Mouse (Mus musculus) limb, embryonic 11.5 days (tissue): ENCODE results near the gene Hsd17b2. TPM values are rescaled to one million over a fixed set of nuclear protein-coding genes. Genes with fewer than 3 reads are reported as not detected.

ENCODE experiments used
- ATAC-seq: fragments of 200-750 bp; cut with Nextera tagmentation; 2 replicates; pipeline ENCODE4 v1.8.0; 2017; ENCODE audit warnings: low read depth; ENCODE audit not compliant: insufficient number of reproducible peaks, low FRiP score, low TSS enrichment
- DNase-seq: peaks from one replicate; pipeline ENCODE4 v3.0.0-alpha.2; 2015; ENCODE audit warnings: low spot score
- H3K27ac ChIP-seq: fragments of 300-500 bp; sonication (generic); replicated peaks from 2 replicates; pipeline ENCODE4 v1.5.1; 2014; ENCODE audit warnings: low read depth, mild to moderate bottlenecking, low read length
- H3K27me3 ChIP-seq: fragments of 300-500 bp; sonication (generic); 2 replicates; pipeline ENCODE4 v1.6.1; 2014; ENCODE audit warnings: mild to moderate bottlenecking, low read length, mixed read lengths; ENCODE audit not compliant: control insufficient read depth, insufficient read depth
- H3K36me3 ChIP-seq: fragments of 300-500 bp; sonication (generic); 2 replicates; pipeline ENCODE4 v1.6.1; 2014; ENCODE audit warnings: mild to moderate bottlenecking, low read length, moderate library complexity, mixed read lengths; ENCODE audit not compliant: control insufficient read depth, insufficient read depth
- H3K4me1 ChIP-seq: fragments of 300-500 bp; sonication (generic); 2 replicates; pipeline ENCODE4 v1.6.1; 2014; ENCODE audit warnings: low read length, mixed read lengths; ENCODE audit not compliant: control insufficient read depth, insufficient read depth
- H3K4me2 ChIP-seq: fragments of 300-500 bp; sonication (generic); 2 replicates; pipeline ENCODE4 v1.6.1; 2014; ENCODE audit warnings: low read depth, mild to moderate bottlenecking, moderate library complexity; ENCODE audit not compliant: severe bottlenecking
- H3K4me3 ChIP-seq: fragments of 300-500 bp; sonication (generic); 2 replicates; pipeline ENCODE4 v1.5.1; 2014; ENCODE audit warnings: low read depth, low read length
- H3K9ac ChIP-seq: fragments of 300-500 bp; sonication (generic); 2 replicates; pipeline ENCODE4 v1.6.1; 2014; ENCODE audit warnings: mild to moderate bottlenecking, low read length
- H3K9me3 ChIP-seq: fragments of 300-500 bp; sonication (generic); 2 replicates; pipeline ENCODE4 v1.6.1; 2016; ENCODE audit warnings: low read length; ENCODE audit not compliant: control insufficient read depth
- WGBS: fragments of 180-500 bp; shearing (Covaris S2); extraction: QIAGEN DNeasy Blood & Tissue Kit; methylation state at CpG from one replicate; pipeline ENCODE4 v1.1.7; 2014; 5-methylcytosine and 5-hydroxymethylcytosine counted together
- polyA plus RNA-seq: library from polyadenylated mRNA; unstranded; fragments of >200 nt; fragmentation: Nextera tagmentation; extraction: Ambion mirVana; gene quantifications from 2 replicates; pipeline ENCODE4 v1.2.1, GENCODE M21; 2014

Gene Hsd17b2
- polyA plus RNA-seq, 1 experiment from 2014 or later, result not detected

DNA sequence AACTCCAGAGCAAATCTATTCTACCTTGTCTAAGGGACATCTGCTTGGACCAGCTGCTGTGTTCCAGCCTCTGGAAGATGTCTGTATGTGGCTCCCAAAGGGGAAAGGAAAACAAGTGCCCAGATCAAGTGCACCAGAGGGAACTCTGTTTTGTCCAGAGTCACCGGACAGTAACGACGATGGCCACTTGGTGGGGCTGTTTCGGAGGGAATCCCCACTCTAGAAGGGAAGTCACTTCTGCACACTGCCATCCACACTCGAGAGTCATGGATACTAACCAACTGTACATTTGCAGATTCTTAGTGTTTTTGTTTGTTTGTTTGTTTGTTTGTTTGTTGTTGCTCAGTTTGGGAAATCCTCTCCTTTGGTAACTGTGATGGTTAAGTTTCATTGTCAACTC, 4.5 kb upstream of the Hsd17b2 start:
- 41% methylated on average over 5 of the region's 5 CpGs for WGBS
- H3K4me3 ChIP-seq, result no peak overlapping the region
- no peaks in the 10 kb centered on the region for H3K9me3 ChIP-seq
- peak; percentile 45 for DNase-seq
- no peak overlapping the region for H3K4me2 ChIP-seq
- H3K27ac ChIP-seq, result no peak overlapping the region
- no peak overlapping the region for H3K9ac ChIP-seq
- no peaks in the 10 kb centered on the region for H3K36me3 ChIP-seq
- ATAC-seq, result no peak
- no peaks in the 10 kb centered on the region for H3K27me3 ChIP-seq
- H3K4me1 ChIP-seq, result no peaks in the 10 kb centered on the region

DNA sequence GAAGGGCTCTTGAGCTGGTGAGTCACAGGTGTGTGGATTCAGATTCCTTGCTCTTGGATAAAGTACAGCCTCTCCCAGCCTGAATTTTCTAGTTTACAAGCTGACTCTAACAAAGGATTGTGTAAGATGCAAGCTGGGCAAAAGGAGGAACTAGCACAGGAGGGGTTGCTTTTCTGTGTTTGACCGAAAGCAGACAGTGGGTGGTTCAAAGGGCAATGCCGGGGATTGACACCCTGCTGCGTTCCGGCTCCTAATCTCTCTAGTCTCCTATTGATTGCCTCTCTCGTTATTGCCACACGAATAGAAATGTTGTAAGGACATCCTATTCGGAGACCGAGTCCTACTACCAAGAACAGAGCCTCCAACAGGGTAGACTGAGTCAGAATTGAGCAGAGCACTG, 1.0 kb upstream of the Hsd17b2 start:
- H3K27ac ChIP-seq, result no peak overlapping the region
- no peaks in the 10 kb centered on the region for H3K36me3 ChIP-seq
- no peak for DNase-seq
- WGBS, result 75% methylated on average over 8 of the region's 8 CpGs
- no peak overlapping the region for H3K9ac ChIP-seq
- no peak overlapping the region for H3K4me3 ChIP-seq
- no peak for ATAC-seq
- H3K4me1 ChIP-seq, result no peaks in the 10 kb centered on the region
- no peaks in the 10 kb centered on the region for H3K9me3 ChIP-seq
- H3K27me3 ChIP-seq, result no peaks in the 10 kb centered on the region
- no peak overlapping the region for H3K4me2 ChIP-seq

DNA sequence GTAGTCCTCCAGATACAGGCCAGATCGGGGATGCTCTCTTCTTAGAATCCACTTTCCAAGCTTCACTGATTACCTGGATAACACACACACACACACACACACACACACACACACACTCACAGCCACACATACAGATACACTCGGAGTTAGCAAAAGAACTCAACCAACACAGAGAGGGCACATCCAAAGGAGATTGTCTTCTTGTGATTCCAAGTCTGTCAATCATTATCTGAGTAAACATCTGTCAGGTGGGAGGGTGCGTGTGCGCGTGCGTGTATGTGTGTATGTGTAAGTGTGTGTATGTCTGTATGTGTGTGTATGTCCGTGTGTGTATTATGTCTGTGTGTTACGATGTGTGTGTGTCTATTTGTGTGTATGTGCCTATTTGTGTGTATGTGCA, 458 bp upstream of the Hsd17b2 start:
- WGBS, result 92% methylated on average over 8 of the region's 8 CpGs

DNA sequence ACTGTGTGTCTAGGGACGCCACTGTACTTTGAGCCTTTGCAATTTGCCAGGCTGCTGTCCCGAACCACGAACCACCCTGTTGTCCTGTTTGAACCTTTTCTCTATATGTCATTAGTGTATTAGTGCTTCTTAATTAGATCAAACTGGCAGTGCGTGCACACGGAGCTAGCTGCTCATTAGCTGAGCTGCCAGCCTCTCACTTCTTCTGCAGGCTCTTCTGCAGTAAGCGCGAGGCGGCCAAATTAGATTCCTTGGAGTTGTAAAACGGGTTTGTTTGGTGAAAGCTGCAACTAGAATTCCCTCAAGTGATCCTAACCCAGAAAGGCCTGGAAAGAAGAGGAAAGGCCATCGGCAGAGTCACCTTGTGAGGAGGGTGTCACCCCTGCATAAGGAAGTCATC, 997 bp downstream of the Hsd17b2 start:
- WGBS, result 23% methylated on average over 10 of the region's 10 CpGs
- no peak for DNase-seq

More for the DNA sequence above, 458 bp upstream of the Hsd17b2 start:
- DNase-seq (no peak), ATAC-seq (no peak)
- no peaks in the 10 kb centered on the region for H3K4me1 ChIP-seq
- no peaks in the 10 kb centered on the region for H3K27me3 ChIP-seq
- no peak overlapping the region for H3K4me3 ChIP-seq
- H3K9me3 ChIP-seq, result no peaks in the 10 kb centered on the region
- H3K27ac ChIP-seq, result no peak overlapping the region
- no peaks in the 10 kb centered on the region for H3K36me3 ChIP-seq
- H3K4me2 ChIP-seq, result no peak overlapping the region
- H3K9ac ChIP-seq, result no peak overlapping the region

DNA sequence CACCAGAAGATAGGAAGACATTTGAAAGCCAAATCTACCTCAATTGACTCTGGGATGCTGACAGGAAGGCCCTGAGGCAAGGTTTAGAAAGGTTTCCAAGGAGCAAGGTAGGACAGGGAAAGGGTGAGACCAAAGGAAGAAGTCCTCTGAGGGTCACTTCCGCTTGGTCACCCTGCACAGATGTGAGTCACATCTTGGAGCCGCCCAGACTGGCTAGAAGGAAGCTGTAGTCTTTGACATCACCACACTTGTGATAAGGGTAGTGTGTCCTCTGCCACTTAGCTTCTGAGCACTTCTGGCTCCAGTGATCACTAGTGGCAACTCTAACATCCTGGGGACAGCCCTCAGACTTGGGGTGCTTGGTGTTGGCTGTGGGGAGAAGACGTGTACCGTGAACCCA, 4.4 kb downstream of the Hsd17b2 start:
- ATAC-seq (no peak), DNase-seq (no peak)
- Histone ChIP-seq H3K4me1 (no peaks in the 10 kb centered on the region), H3K9ac (no peak overlapping the region), H3K9me3 (no peaks in the 10 kb centered on the region), H3K27me3 (no peaks in the 10 kb centered on the region), H3K36me3 (no peaks in the 10 kb centered on the region), H3K4me2 (no peak overlapping the region), H3K4me3 (no peak overlapping the region), H3K27ac (no peak overlapping the region)
- whole genome bisulfite sequencing, result 90% methylated on average over 4 of the region's 4 CpGs

More for the DNA sequence above, 997 bp downstream of the Hsd17b2 start:
- Histone ChIP-seq H3K4me1 (no peaks in the 10 kb centered on the region), H3K36me3 (no peaks in the 10 kb centered on the region), H3K27ac (no peak overlapping the region), H3K4me2 (no peak overlapping the region), H3K9me3 (no peaks in the 10 kb centered on the region), H3K9ac (no peak overlapping the region), H3K27me3 (no peaks in the 10 kb centered on the region), H3K4me3 (no peak overlapping the region)
- ATAC-seq, result no peak

DNA sequence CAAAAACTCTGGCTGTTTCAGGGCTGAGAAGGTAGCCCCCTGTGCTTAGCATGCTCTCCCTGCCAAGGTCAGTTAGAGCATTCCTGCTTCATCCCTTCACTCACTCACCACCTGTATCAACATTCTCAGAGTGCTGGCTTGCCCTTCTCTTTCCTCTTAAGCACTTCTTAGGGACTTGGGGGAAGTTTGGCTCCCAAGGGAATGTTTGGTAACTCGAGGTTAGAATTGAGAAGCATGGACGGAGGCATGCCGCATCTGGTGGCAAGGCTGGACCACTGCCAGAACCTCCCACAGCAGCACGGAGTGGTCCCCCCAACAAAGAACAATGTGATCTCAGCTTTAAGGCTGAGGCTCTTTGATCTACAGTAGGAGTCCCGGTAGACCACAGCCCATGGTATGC, 10.5 kb downstream of the Hsd17b2 start:
- Histone ChIP-seq H3K9me3 (no peaks in the 10 kb centered on the region), H3K27ac (no peak overlapping the region), H3K4me2 (no peak overlapping the region), H3K36me3 (no peaks in the 10 kb centered on the region), H3K4me3 (no peak overlapping the region), H3K4me1 (no peaks in the 10 kb centered on the region), H3K27me3 (no peaks in the 10 kb centered on the region), H3K9ac (no peak overlapping the region)
- 75% methylated on average over 5 of the region's 5 CpGs for WGBS
- DNase-seq (no peak), ATAC-seq (no peak)

DNA sequence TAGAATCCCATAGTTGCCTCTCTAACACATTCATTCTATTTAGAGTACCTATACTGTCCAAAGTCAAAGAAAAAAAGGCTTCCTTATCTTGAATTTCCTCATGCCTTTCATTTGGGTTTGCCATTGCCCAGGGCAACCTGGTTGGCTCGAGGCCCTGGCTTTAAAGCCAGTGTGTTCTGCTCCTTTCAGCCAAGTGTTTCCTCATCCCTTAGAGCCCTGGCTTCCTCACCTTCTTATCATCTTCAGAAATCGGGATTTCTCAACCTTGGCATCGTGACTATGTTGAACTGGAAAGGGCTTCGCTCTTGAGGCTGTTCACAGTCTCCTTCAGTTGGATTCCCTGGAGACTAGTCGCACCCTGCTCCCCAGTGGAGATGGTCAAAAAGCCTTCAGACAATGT, 12.9 kb downstream of the Hsd17b2 start:
- no peaks in the 10 kb centered on the region for H3K9me3 ChIP-seq
- H3K27ac ChIP-seq, result no peak overlapping the region
- no peaks in the 10 kb centered on the region for H3K36me3 ChIP-seq
- no peaks in the 10 kb centered on the region for H3K27me3 ChIP-seq
- no peak overlapping the region for H3K4me2 ChIP-seq
- H3K4me3 ChIP-seq, result no peak overlapping the region
- 88% methylated on average over 5 of the region's 5 CpGs for WGBS
- H3K9ac ChIP-seq, result no peak overlapping the region
- H3K4me1 ChIP-seq, result no peaks in the 10 kb centered on the region
- DNase-seq (no peak), ATAC-seq (no peak)

DNA sequence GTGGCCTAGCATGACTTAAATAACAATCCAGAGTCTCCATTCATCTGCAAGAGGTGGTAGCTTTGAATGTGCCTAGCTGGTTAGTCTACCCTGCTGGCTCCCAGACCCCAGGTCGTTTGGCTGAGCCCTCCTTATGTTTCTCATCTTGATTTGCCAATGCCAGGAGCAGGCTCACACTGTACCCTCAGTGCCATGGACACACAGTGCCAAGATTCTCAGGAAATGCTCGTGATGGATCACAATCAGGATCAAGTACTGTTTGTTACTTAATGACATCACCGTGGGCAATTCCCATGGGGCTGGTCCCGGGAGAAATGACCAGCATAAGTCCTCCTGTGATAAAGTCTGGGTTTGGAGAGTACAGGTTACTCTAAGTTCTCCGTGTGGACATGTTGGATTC, 14.2 kb downstream of the Hsd17b2 start:
- no peak overlapping the region for H3K4me2 ChIP-seq
- no peak overlapping the region for H3K4me3 ChIP-seq
- no peaks in the 10 kb centered on the region for H3K36me3 ChIP-seq
- H3K27me3 ChIP-seq, result no peaks in the 10 kb centered on the region
- ATAC-seq, result no peak
- 74% methylated on average over 5 of the region's 5 CpGs for WGBS
- DNase-seq, result no peak
- no peaks in the 10 kb centered on the region for H3K4me1 ChIP-seq
- H3K9ac ChIP-seq, result no peak overlapping the region
- H3K27ac ChIP-seq, result no peak overlapping the region
- no peaks in the 10 kb centered on the region for H3K9me3 ChIP-seq

DNA sequence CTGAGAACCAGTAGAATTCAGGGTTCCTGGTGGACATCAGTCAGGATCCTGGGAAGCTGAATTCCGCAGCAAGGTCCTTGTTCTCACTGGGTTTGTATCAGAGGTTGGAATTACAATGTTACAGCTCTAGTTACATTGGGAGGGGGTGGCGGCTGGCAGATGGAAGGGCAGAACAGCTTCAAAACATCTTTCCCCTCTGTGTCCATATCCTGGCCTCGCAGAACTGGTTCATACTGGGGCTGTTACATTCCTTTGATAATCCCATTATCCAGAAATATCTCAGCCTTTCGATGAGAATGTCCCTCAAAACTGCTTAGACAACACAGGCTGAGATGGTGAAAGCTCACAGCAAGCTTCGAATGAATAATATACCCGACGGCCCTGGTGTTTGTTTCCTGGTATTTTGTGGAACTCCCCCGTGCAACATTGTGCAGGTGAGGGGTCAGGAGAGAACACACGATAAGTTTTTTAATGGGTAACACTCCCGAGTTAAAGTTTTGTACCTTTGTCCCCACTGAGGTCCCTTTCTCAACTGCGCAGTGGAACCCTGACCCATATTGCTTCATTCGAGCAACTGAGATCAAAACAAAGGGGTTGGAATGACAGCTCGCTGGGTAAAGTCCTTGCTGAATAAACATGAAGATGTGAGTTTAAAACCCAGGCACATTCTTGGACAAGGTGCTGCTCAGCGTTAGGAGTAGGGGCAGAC, 16.6 kb downstream of the Hsd17b2 start:
- Histone ChIP-seq H3K9ac (no peak overlapping the region), H3K27ac (no peak overlapping the region), H3K4me3 (no peak overlapping the region), H3K4me2 (no peak overlapping the region), H3K9me3 (no peaks in the 10 kb centered on the region), H3K36me3 (no peaks in the 10 kb centered on the region), H3K27me3 (no peaks in the 10 kb centered on the region), H3K4me1 (no peaks in the 10 kb centered on the region)
- WGBS, result 85% methylated on average over 14 of the region's 14 CpGs
- ATAC-seq (no peak), DNase-seq (no peak)
